Mouse (Mus musculus): Measurements from ENCODE around the gene H2al1o.
"Not testable (repeated sequence)": the region's sequence is repeated elsewhere in the genome, so short reads cannot be mapped to it uniquely, and the experiment has no call there.

H2al1o gene

GRCm38 (mm10) chrX:9572309-9572708, at the start of gene H2al1o:
Gene H2al1o (minus strand): TSS chrX:9572409.
- DNase-seq (ENCODE audit: low spot score in 2 of 2): not testable (repeated sequence)

GRCm38 (mm10) chrX:9598036-9598435, 25.8 kb upstream of the H2al1o start:
- DNase-seq (ENCODE audit: low spot score in 2 of 2): not testable (repeated sequence)

- DNase-seq (ENCODE audit: low spot score in 2 of 2): no peak
Measured at GRCm38 (mm10) chrX:9536881-9537280, 35.3 kb downstream of the H2al1o start.
